12 mouse cellular contexts compared by ENCODE assay signal in the genomic region with DNA sequence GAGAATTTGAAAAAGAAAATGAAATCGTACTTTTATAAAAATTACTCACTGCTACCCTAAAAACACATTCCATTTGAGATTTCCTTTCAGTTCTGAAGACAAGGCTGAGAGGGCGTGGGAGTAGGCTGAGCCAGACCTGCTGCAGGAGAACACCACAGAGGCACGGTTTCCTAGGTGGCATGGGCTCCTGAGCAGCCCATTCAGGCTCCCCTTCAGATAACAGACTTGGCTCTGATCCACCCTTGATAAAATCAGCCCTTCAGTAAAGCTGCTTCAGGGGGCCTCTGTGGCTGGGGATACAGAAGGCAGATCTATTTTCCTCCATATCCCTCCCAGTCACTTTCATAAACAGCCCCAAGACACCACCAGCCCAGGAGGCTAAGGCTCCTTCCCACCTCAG. TPM values are rescaled to one million over a fixed set of nuclear protein-coding genes. Genes with fewer than 3 reads are reported as not detected.
DNase-seq lines count a peak whose midpoint lies in the region; ATAC-seq and TF ChIP-seq lines count a peak whose summit lies in the region.
"Had no signal": no experiment of that assay in that cellular context is flagged by ENCODE, and none has a peak within 500 bp of the region (broad histone marks: within the 10 kb centered on the region; RNA-seq: fewer than 3 reads in every experiment).

No protein-coding gene starts in this region.

- TF ChIP-seq CTCF in MEL (IDR thresholded peaks at IDR 0.05 in 2 of 3, conservative IDR thresholded peaks at IDR 0.05 in 1 of 3; ENCODE audit: control insufficient read depth in 1 of 3, insufficient read depth in 1 of 3, low read depth in 2 of 3, low read length in 3 of 3, poor library complexity in 1 of 3, severe bottlenecking in 1 of 3) = no peak

- H3K27ac ChIP-seq in lung, embryonic 16.5 days (ENCODE audit: low read length) = peak overlapping the region; percentile 64
- peak overlapping the region; percentile 37 for H3K27ac ChIP-seq in MEL (ENCODE audit: control insufficient read depth, low read depth, low read length)
- H3K27ac ChIP-seq in hindbrain, embryonic 14.5 days = peak overlapping the region; percentile 34
- H3K27ac ChIP-seq: macrophage had no signal

- H3K27me3 ChIP-seq in lung, embryonic 16.5 days (ENCODE audit: control insufficient read depth, insufficient read depth, low read depth, low read length) = no peaks in the 10 kb centered on the region
- no peaks in the 10 kb centered on the region for H3K27me3 ChIP-seq in MEL (ENCODE audit: control insufficient read depth in 1 of 2, insufficient read depth in 2 of 2, low read length in 2 of 2)
- H3K27me3 ChIP-seq in hindbrain, embryonic 14.5 days (ENCODE audit: control insufficient read depth, insufficient read depth, low read length) = no peaks in the 10 kb centered on the region

- DNase-seq in frontal cortex, postnatal 25 days (ENCODE audit: low spot score in 2 of 2) = no peak
- DNase-seq in lung, postnatal 36 days = no peak
- peak; percentile 68 for DNase-seq in MEL (ENCODE audit: low read depth, low spot score)
- DNase-seq in hindbrain, embryonic 14.5 days (ENCODE audit: low spot score) = no peak
- no peak for DNase-seq in cerebellum, postnatal 36 days
- DNase-seq: cerebellum, adult 18-20 months; gastrocnemius, postnatal 14 days had no signal

- H3K9ac ChIP-seq in lung, embryonic 16.5 days (ENCODE audit: low read length) = no peak overlapping the region
- H3K9ac ChIP-seq in MEL (ENCODE audit: control insufficient read depth, low read depth, low read length, poor library complexity, severe bottlenecking) = no peak overlapping the region
- H3K9ac ChIP-seq in hindbrain, embryonic 14.5 days = no peak overlapping the region

- H3K79me2 ChIP-seq in MEL (ENCODE audit: control insufficient read depth, insufficient read depth, low read length, poor library complexity) = no peaks in the 10 kb centered on the region

- no peaks in the 10 kb centered on the region for H3K36me3 ChIP-seq in lung, embryonic 16.5 days (ENCODE audit: control insufficient read depth, insufficient read depth, low read length)
- H3K36me3 ChIP-seq in MEL (ENCODE audit: control insufficient read depth in 1 of 2, insufficient read depth in 2 of 2, low read length in 2 of 2) = peaks cover 0 to 26% of the 10 kb centered on the region in 2 experiments; a peak in 2 of 4 replicates
- no peaks in the 10 kb centered on the region for H3K36me3 ChIP-seq in hindbrain, embryonic 14.5 days (replicated peaks; ENCODE audit: control insufficient read depth, insufficient read depth)

- peak; percentile 70 to 72 for TF ChIP-seq EP300 in MEL (IDR thresholded peaks at IDR 0.05; ENCODE audit: low read depth in 1 of 2, low read length in 2 of 2)

- no peaks in the 10 kb centered on the region for H3K9me3 ChIP-seq in lung, embryonic 16.5 days (ENCODE audit: control insufficient read depth, low read length)
- H3K9me3 ChIP-seq in MEL (replicated peaks; ENCODE audit: insufficient read depth, low read length) = no peaks in the 10 kb centered on the region
- H3K9me3 ChIP-seq in hindbrain, embryonic 14.5 days (ENCODE audit: control insufficient read depth, low read length) = no peaks in the 10 kb centered on the region

- no peak overlapping the region for H3K4me3 ChIP-seq in lung, embryonic 16.5 days (ENCODE audit: low read length)
- peak overlapping the region in 1 of 2 experiments; percentile 30; a peak in 1 of 4 replicates for H3K4me3 ChIP-seq in MEL (ENCODE audit: control insufficient read depth in 1 of 2, insufficient read depth in 1 of 2, low read depth in 2 of 2, low read length in 2 of 2)
- no peak overlapping the region for H3K4me3 ChIP-seq in hindbrain, embryonic 14.5 days (replicated peaks; ENCODE audit: low read length)

- TF ChIP-seq RAD21 in MEL (IDR thresholded peaks at IDR 0.05; ENCODE audit: low read depth, low read length) = no peak

- H3K4me2 ChIP-seq in lung, embryonic 16.5 days (ENCODE audit: low read depth, low read length) = no peak overlapping the region
- H3K4me2 ChIP-seq in hindbrain, embryonic 14.5 days (replicated peaks) = no peak overlapping the region

- WGBS in lung, embryonic 16.5 days = 31% methylated on average over 3 of the region's 3 CpGs
- WGBS in hindbrain, embryonic 14.5 days = 54% methylated on average over 3 of the region's 3 CpGs

- peaks cover 28% of the 10 kb centered on the region for H3K4me1 ChIP-seq in lung, embryonic 16.5 days (replicated peaks; ENCODE audit: control insufficient read depth, insufficient read depth, low read length)
- peaks cover 28 to 35% of the 10 kb centered on the region in 2 experiments for H3K4me1 ChIP-seq in MEL (ENCODE audit: control insufficient read depth in 1 of 2, insufficient read depth in 2 of 2, low read length in 2 of 2)
- peaks cover 13% of the 10 kb centered on the region; the same call in 1 of the 2 replicates for H3K4me1 ChIP-seq in hindbrain, embryonic 14.5 days (replicated peaks; ENCODE audit: control insufficient read depth, insufficient read depth, low read length)

- TF ChIP-seq POLR2A in MEL (IDR thresholded peaks at IDR 0.05; ENCODE audit: control insufficient read depth in 1 of 2, insufficient read depth in 1 of 2, low read depth in 1 of 2, low read length in 2 of 2, poor library complexity in 1 of 2) = no peak

- ATAC-seq in frontal cortex, adult (ENCODE audit: low TSS enrichment) = peak; percentile 89
- ATAC-seq in lung, embryonic 16.5 days (ENCODE audit: low read depth) = peak; percentile 42; the same call in 1 of the 2 replicates
- ATAC-seq in hindbrain, embryonic 14.5 days (ENCODE audit: low FRiP score) = no peak
- no peak for ATAC-seq in erythroblast, adult 5-6 weeks (replicated peaks; ENCODE audit: low FRiP score, poor library complexity, severe bottlenecking)
- ATAC-seq: intestine, postnatal 0 days had no signal

TF ChIP-seq in MEL, 35 proteins besides CTCF, POLR2A, EP300 and RAD21:
- TF ChIP-seq KAT2A (conservative IDR thresholded peaks at IDR 0.05; ENCODE audit: low read depth, low read length) (no peak), ELF1 (IDR thresholded peaks at IDR 0.05; ENCODE audit: low read depth, low read length) (no peak), ETS1 (IDR thresholded peaks at IDR 0.05; ENCODE audit: low read depth, low read length) (peak; percentile 74), MAFK (IDR thresholded peaks at IDR 0.05; ENCODE audit: borderline replicate concordance, low read depth, low read length) (0 out of 2 replicates have a peak, but pooled peaks have one; percentile 14), TBP (IDR thresholded peaks at IDR 0.05; ENCODE audit: low read depth, low read length) (no peak), POLR2AphosphoS2 (IDR thresholded peaks at IDR 0.05; ENCODE audit: low read length) (no peak), SIN3A (IDR thresholded peaks at IDR 0.05; ENCODE audit: low read length) (peak; percentile 54; the same call in 1 of the 2 replicates), TAL1 (IDR thresholded peaks at IDR 0.05; ENCODE audit: low read length) (no peak), CHD1 (IDR thresholded peaks at IDR 0.05; ENCODE audit: low read depth, low read length) (no peak), USF2 (IDR thresholded peaks at IDR 0.05; ENCODE audit: borderline replicate concordance in 1 of 2, insufficient read depth in 1 of 2, low read depth in 1 of 2, low read length in 2 of 2) (no peak), USF1 (IDR thresholded peaks at IDR 0.05; ENCODE audit: low read depth, low read length) (no peak), E2F4 (IDR thresholded peaks at IDR 0.05; ENCODE audit: borderline replicate concordance, low read depth, low read length) (no peak), ZNF384 (IDR thresholded peaks at IDR 0.05; ENCODE audit: low read depth, low read length) (no peak), RCOR1 (IDR thresholded peaks at IDR 0.05; ENCODE audit: low read depth, low read length) (no peak), ZC3H11A (IDR thresholded peaks at IDR 0.05; ENCODE audit: low read depth, low read length) (no peak), MXI1 (IDR thresholded peaks at IDR 0.05; ENCODE audit: low read depth, low read length) (peak; percentile 64), MYB (IDR thresholded peaks at IDR 0.05; ENCODE audit: low read depth, low read length) (no peak), NRF1 (IDR thresholded peaks at IDR 0.05; ENCODE audit: insufficient read depth, low read depth, low read length, poor library complexity, severe bottlenecking) (no peak), GABPA (IDR thresholded peaks at IDR 0.05; ENCODE audit: low read depth, low read length) (no peak), NELFE (IDR thresholded peaks at IDR 0.05; ENCODE audit: low read depth, low read length) (no peak), HCFC1 (IDR thresholded peaks at IDR 0.05; ENCODE audit: low read depth, low read length) (no peak), MAZ (IDR thresholded peaks at IDR 0.05; ENCODE audit: low read depth, low read length) (peak; percentile 78; the same call in 1 of the 2 replicates), POLR2AphosphoS5 (IDR thresholded peaks at IDR 0.05; ENCODE audit: borderline replicate concordance, low read depth, low read length) (no peak), ZKSCAN1 (IDR thresholded peaks at IDR 0.05; ENCODE audit: low read depth, low read length) (no peak), SMC3 (IDR thresholded peaks at IDR 0.05; ENCODE audit: low read depth, low read length) (no peak), MAX (IDR thresholded peaks at IDR 0.05; ENCODE audit: low read length) (no peak), GATA1 (IDR thresholded peaks at IDR 0.05; ENCODE audit: low read depth, low read length) (peak; percentile 83), UBTF (IDR thresholded peaks at IDR 0.05; ENCODE audit: borderline replicate concordance, insufficient read depth, low read depth, low read length) (no peak), BHLHE40 (IDR thresholded peaks at IDR 0.05; ENCODE audit: borderline replicate concordance, low read depth, low read length) (peak; percentile 68; the same call in 1 of the 2 replicates), ZMIZ1 (IDR thresholded peaks at IDR 0.05; ENCODE audit: low read depth, low read length) (no peak), TCF12 (IDR thresholded peaks at IDR 0.05; ENCODE audit: low read depth, low read length) (peak; percentile 64; the same call in 1 of the 2 replicates), MYC (IDR thresholded peaks at IDR 0.05; ENCODE audit: low read depth, low read length) (no peak)
TF ChIP-seq in MEL: peak in this region for 8.

RNA-seq across cellular contexts. Expression of a gene that starts 19.8 kb away (rescaled TPM):
- polyA plus RNA-seq in lung, embryonic 16.5 days (2015; fragmentation: Nextera tagmentation; extraction: Ambion mirVana) = 22.3 and 24.8 TPM in 2 replicates
- total RNA-seq in MEL (2012; rRNA removed) = 14.3 and 14.9 TPM in 2 replicates
- 10 to 100 TPM in 1 of 2 experiments, not detected in 1; 18.1 TPM for polyA plus RNA-seq in MEL (2012; ENCODE audit: insufficient read depth in 1 of 2, insufficient read length in 2 of 2, low read depth in 1 of 2, low replicate concordance in 2 of 2, missing spikeins in 1 of 2)
- polyA plus RNA-seq in hindbrain, embryonic 14.5 days (2014; fragmentation: Nextera tagmentation; extraction: Ambion mirVana) = 16.3 and 17.1 TPM in 2 replicates
- 3.6 and 4.8 TPM in 2 replicates for total RNA-seq in erythroblast, adult 5-6 weeks (2015; ENCODE audit: low replicate concordance)
- total RNA-seq in erythroblast, adult 5-6 weeks (2017; ENCODE audit: low replicate concordance) = 3.6 and 6.7 TPM in 2 replicates

Comparison
In these comparisons a context has a peak if more than half of its experiments do, and no peak if none do; other contexts are left out.
1. ATAC-seq: peak in frontal cortex, adult (single experiment) and lung, embryonic 16.5 days (single experiment); none in hindbrain, embryonic 14.5 days (single experiment) and erythroblast, adult 5-6 weeks (single experiment).
2. Peak in every context shown above with its lines, with median percentiles within 50 percentile points of each other: H3K27ac ChIP-seq.